Mouse (Mus musculus) skeletal muscle tissue, adult 2 months (tissue): ENCODE data around the gene Ssr1.
A peak's percentile ranks its signal among the peaks of the same experiment; 100 is the strongest.

Experiments
- DNase-seq: peaks from one replicate; pipeline ENCODE4 v3.0.0-alpha.2; 2012; ENCODE audit warnings: low read depth, low spot score

Ssr1 gene

DNA sequence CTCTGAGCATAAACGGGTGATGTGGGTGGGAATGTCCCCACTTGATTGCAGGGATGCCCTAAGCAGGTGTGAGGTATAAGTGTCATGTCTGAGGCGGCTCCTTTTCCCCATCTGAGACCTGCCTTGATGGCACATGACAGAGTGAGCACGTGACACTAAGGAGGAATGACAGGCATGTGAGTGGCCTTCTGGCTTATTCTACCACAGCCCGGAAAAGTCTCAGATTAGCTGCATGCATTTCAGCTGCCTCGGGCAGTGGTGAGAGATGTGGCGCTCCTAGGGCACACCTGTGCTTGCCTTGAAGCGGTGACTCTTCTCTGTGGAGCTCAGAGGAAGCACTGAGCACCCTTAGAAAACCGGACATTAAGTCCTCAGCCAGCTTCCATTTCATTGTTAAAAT is 48.6 kb downstream of the Ssr1 start:
- no peak for DNase-seq

DNA sequence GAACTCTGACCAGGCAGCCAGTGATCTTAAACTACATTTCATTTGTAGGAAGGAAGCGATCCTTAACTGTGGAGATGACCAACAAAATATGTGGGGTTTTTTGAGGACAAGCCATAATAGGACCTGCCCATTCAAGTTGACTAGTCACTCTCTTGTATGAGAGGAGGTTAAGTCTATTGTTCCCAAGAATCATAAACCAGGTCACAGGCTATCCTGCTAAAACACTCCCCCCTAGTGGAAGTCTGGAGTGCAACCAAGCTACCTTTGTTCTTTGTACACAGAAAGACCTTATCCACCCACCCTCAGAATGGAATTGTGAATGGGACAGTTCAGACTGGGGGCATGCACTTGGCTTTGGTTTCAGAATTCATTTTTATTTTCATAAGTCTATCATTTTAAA is 49.7 kb downstream of the Ssr1 start:
- no peak for DNase-seq

DNA sequence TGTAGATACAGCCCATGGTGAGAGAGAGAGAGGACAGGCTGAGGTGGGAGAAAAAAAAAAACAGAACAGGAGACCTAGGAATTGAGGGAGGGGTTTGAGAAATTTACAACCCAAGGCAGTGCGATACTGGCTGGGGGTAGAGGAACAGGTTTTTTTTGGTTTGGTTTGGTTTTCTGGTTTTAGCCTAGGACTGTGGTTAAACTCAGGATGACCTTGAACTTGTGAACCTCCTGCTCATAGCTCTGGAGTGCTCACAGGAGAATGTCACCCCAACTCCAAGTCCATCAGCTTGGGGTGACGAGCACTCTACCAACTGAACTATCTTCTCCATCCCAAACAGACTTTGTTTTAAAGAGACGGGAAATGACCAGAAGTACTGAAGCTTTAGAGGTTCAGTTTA is 50.6 kb downstream of the Ssr1 start:
- DNase-seq, result no peak

DNA sequence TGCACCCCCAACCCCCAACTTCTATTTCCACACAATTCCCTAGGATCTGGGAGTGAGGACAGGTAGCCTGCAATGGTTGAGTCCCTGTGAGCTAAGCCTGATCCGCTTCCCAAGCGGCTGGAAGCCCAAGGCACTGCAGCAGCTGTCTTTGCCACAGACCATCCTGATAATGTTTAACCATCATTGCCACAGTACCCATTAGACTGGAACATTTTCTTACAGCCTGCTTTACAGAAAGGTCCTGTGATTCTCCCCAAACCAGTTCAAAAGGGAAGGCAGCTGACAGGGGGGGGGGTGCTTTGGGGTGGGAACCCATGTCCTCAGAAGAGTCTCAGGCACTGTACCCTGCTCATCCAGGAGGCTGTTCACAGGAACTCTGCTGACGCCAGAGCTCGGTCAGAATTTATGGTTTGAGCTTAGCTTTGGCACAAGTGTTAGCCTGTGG is 51.1 kb downstream of the Ssr1 start:
- no peak for DNase-seq

DNA sequence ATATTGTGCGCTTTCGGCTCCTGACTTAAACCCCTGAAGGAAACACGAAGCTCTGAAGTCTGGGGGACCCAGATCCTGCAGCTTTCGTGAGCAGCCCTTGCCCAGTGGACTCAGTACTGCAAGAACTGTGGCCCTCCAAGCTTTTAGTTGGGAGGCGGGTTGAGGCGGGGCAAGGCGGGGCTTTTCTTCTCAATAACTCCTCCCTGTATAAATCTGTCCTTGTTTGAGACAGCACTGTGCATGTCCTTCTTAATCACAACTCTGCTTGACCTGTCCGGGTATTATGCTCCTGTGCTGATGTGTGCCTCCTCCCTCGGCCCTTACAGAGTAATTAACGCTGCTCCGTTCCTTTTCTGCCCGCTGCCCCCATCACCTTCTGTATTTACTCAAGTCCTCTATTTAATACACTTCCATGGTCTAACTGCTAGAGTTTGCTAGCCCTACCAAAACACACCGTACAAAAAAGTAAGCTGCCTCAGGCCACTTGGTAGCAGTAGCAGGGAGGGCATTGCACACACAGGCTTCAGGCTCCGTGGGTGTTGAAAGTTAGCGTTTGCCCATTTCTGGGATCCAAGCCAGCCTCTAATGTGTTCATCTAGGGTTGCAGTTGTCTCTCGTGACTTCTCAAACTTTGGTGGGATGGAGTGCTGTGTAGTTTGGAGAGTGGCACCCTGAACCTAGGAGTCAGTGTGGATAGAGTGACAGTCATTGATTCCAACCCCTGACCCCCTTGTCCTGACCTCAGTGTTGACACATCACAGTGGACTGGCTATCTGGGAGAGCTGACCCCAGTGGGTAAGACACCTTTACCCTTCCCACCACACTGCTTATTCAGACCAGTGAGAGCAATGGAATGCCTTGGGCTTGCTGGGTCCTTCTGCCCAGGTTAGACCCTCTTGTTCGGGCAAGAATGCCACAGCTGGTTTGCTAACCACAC is 51.8 kb downstream of the Ssr1 start:
- no peak for DNase-seq

DNA sequence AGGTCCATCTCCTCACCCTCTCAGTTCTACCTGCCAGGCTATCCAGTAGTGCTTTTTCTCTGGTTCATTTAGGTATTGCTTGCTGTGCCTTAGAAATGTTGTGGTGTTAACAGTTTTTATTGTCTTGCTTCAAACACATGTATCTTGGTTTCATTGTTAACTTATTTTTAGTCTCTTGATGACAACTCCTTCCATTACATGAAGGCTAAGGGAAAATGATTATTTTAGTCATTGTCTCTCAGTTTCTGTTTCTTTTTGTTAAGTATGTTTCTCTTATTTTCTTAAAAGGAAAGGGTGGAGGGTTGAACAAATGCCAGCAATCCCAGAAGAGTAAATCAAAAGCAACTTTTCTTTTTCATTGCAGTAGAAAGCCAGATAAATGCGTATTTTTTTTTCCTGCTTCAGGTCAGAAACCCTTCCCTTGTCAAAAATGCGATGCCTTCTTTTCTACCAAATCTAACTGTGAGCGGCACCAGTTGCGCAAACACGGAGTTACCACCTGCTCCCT is 52.8 kb downstream of the Ssr1 start:
- DNase-seq, result no peak

DNA sequence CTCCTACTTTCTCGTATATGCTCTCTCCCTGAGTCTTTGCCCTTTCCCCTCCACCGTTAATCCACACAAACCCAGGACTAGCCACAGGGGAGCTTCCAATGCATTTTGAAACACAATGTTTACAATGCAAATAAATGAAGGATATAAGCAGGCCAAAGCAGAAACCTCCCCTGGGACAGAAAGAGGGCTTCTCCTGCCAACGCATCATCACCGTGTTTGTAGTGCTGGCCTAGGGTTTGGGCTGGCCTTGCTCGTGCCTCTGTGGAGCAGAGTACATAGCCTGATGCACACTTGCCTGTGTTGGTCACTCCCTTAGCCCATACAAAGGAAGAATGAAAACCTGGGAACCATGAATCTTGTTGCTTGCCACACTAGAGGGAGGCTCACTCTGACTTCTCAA is 53.4 kb downstream of the Ssr1 start:
- no peak for DNase-seq

DNA sequence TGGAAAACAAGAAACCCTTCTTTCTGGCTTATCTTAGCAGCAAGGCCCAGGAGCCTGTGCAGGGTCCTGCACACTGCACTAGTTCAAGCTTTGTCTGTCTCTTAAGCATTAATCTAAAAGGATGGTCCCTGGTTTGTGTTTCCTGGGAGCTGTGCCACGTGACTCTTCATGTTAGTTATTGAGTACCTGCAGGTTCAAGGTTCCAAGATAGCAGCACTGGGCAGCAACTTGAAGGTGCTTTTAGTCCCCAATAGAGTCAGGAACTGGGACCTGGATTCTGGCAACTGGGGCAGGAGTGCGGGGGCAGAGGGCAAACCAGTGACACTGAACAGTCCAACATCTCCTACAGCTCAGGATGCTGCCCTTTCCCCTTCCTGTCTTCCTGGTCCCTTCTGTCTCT is 53.9 kb downstream of the Ssr1 start:
- DNase-seq, result no peak

DNA sequence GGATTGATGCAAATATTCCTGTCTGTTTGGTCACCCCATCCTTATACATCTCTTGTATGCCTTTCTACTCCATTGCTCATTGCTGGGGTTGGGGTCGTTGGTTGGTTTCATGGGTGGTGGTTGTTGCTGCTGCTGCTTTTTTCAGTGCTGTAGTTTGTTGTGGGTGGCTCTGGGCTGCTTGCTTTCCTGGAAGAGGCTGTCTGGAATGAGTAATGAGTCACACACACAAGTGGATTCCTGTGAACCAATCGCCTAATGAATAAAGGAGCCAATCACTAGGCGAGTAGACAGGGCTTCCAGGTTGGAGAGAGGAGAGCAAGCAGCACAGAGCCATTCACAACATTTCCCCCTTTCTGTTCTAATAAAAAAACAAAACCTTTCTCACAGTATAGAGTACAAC is 57.7 kb downstream of the Ssr1 start:
- no peak for DNase-seq

DNA sequence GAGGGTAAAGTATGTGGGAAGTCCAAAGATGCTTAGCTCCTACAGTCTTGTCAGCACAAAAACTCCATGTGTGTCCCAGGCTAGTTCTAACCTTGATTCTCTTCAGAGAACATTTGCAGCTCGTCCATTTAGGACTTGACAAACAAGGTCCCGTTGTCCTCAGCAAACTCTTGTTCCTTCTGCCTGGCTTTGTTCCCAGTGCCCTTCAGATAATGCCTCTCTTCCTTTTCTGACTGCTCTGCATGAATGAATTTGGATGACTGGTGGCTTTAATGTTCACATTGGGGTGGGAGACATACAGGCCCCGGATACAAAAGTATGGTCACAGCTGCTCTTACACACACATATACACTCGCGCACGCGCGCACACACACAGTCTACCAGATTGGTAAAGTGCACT is 59.1 kb downstream of the Ssr1 start:
- DNase-seq, result no peak

DNA sequence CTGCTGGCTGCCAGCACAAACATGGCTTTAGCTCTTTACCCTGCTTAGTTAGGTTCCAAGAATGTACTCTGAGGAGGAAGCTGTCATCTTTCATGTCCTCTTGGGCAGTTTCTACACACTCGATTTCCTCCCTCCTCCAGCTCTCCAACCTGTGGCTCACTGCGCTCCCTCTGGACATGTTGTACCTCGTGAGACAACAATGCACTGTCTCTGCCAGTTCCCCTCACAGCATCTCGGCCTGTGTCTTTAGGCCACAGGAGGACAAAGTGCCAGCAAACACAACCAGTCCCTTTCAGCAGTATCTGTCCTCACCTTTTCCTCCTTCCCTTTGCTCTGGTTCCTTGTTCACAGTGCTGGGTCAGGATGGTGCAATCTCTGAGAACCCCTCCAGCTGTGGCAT is 59.9 kb downstream of the Ssr1 start:
- DNase-seq, result no peak

DNA sequence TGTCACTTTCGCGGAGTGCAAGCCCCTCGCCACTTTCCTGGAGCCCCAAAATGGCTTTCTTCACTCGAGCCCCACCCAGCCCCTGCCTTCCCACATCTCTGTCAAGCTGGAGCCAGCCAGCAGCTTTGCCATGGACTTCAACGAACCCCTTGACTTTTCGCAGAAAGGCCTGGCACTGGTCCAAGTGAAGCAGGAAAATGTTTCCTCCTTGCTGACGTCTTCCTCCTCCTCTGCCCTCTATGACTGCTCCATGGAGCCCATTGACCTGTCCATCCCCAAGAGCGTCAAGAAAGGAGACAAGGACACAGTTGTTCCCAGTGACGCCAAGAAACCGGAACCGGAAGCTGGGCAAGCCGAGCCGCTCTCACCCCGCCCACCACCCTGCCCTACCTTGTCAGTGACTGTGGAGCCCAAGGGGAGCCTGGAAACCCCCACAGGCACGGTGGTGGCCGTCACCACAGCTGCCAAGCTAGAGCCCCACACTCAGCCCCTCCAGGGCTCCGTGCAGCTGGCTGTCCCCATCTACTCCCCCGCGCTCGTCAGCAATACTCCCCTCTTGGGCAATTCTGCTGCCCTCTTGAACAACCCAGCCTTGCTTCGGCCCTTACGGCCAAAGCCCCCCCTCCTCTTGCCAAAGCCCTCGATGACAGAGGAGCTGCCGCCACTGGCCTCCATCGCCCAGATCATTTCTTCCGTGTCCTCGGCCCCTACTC is 62.7 kb downstream of the Ssr1 start:
- DNase-seq, result no peak

DNA sequence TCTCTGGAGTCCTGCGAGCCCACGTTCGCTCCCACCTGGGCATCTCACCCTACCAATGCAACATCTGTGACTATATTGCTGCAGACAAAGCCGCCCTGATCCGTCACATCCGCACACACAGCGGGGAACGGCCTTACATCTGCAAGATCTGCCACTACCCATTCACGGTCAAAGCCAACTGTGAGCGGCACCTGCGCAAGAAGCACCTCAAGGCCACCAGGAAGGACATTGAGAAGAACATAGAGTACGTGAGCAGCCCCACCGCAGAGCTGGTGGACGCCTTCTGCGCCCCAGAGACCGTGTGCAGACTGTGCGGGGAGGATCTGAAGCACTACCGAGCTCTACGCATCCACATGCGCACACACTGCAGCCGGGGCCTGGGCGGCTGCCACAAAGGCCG is 63.4 kb downstream of the Ssr1 start:
- DNase-seq, result no peak

DNA sequence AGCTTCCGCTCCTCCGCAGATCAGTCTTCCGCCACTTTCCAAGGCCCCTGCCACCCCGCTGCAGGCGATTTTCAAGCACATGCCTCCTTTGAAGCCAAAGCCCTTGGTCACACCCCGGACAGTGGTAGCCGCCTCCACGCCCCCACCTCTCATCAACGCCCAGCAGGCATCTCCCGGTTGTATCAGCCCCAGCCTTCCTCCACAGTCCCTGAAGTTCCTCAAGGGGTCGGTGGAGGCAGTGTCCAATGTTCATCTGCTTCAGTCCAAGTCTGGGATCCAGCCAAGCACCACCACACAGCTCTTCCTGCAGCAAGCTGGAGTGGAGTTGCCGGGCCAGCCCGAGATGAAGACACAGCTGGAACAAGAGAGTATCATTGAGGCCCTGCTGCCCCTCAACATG is 63.9 kb downstream of the Ssr1 start:
- no peak for DNase-seq

DNA sequence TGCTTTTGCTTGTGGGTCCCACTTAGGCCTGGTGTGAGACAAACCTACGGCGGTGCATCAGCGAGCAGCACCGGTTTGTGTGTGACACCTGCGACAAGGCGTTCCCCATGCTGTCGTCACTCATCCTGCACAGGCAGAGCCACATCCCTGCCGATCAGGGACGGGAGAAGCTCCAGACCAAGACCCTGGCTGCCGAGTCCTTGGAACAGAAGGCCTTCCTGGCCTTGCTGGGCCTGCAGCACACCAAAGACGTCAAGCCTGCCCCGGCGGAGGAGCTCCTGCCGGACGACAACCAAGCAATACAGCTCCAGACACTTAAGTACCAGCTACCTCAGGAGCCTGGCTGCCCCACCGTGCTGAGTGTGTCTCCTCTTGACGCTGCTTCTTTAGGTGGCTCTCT is 64.5 kb downstream of the Ssr1 start:
- DNase-seq, result no peak

DNA sequence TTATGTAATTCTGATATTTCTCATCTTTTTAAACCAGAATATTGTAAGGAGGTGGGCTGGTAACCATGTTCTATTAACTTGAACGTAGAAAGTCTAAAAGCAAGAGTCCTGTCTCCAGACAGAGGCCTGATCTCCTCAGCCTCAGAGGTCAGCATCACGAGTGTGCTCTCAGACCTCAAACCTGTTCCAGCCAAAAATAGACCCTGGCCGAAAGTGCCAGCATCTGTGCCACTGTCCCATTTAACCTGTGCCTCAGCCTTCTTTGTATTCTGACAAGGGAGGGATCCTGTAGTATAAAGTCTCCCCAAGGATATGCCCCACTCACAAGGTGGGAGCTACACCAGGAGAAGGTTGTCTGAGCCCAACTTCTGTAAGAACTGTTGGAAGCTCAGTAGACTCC is 67.6 kb downstream of the Ssr1 start:
- DNase-seq, result peak; percentile 71

DNA sequence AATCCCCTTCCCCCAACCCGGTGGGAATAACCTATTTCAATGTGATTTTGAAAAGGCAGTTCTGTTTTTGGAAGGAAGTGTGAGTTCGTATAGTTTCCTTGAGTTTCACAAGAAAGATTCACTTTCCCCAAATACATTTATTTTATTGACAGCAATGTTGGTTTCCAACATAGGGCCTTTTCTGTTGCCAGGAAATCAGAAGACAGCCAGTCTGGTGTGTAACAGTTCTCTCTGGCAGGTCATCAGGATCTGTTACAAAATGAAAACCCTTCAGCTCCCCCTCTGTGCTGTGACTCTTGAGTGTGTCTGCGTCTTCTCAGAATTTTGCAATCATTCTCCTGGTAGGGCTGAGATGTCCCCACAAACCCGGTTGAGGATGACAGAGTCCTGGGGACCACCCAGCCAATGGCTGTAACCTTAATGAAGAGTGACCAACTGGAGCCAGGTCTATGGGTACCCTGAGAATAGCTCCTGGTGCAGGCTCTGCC is 69.5 kb downstream of the Ssr1 start:
- no peak for DNase-seq

DNA sequence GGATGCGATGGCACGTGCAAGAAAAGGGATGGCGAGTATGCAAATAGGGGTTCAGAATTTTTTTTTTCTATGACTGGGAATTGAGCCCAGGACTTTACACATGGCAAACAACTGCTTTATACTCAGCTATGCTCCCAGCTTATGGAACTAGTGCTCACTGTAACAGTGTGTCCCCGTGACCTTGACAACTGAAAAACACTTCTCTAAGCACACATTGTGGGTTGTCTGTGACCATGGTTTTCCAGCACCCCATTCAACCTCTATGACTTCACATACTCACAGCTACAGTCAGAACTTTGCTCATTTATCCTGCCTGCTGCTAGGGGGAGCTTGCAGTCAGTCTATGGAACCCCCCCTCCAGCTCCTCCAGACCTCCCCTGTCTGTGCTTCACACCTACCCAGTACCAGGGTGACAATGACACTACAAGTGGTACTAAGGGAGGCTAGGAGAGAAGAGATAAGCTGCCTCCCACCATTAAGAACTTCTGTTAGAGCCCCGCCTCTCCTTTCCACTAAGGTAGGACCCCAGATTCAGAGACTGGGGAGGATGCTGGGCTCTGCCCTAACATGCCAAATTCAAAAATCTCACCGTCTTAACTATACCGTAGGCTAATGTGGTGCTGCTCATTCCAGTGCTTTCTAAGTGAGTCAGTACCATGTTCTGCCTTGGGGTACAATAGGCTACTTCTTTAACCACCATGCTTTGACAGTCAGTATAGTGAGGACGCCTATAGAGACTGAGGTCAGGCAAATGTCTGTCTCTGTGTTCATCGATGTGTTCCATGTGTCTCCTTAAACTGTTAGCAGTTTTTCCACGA is 70.2 kb downstream of the Ssr1 start:
- no peak for DNase-seq

DNA sequence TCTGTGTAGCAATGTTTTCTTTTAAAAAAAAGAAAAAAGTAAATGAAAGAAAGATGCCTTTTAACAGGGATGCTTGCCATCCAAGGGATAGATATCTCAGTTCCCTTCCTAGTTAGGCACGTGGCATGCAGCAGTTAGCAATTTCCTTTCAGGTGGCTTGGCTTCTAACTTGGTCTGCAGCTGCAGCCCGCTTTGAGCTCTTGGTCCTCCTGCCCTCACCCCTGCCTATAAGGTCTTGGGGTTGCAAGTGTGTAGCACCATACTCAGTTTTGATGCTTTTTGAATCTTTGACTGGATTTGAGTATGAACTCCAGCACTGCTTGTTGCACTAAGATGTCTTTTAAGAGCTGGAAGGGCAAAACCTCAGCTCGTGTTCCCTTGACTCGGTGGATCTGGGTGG is 70.9 kb downstream of the Ssr1 start:
- DNase-seq, result no peak

DNA sequence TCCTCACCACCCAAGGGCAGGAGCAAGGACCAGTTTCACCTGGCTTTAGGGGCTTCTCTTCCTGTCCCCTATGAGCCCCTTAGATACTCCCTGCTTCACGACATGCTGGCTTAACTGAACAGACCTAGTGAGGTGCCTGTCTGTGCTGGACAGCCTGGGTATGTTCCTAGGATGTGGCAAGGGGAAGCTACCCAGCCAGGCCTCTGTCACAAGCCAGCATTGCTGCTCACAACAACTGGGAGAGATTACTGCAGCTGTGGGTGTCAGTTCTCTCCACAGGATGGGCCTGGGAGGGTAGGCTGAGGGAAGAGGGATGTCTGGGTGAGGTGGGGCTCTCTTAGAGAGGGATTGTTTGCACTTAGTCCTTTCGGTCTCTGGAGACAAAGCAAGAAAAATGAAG is 73.3 kb downstream of the Ssr1 start:
- DNase-seq, result peak; percentile 63

DNA sequence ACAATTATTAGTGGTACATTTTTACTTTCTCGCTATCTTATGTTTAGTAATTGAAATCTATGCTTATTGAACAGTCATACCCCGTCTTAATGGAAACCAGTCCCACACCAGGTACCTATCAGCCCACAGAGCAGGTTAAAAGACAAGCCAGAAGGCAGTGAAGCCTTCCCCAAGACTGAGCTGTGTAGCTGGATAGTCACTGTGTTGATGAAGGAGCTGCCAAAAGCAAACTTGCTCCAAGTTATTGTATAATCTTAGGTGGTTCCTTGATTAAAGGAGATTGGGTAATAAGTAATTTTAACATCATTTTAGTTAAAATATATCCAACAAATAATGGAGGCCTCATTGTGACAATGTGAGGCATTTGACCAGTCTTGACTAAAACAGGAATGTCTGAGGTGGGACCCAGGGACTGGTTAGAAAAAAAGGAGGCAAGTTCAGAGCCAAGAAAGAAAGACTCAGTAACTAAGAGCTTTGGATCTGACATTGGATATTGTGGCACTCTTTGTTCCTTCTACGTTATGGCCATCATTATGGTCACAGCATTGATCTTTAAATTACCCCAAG is 74.2 kb downstream of the Ssr1 start:
- DNase-seq, result no peak
